Comparison of ENCODE assay signal across 9 mouse cellular contexts in genomic region chr2:118897392-118897791, GRCm38 (mm10). TPM values are rescaled to one million over a fixed set of nuclear protein-coding genes. Genes with fewer than 3 reads are reported as not detected.
DNase-seq lines count a peak whose midpoint lies in the region; ATAC-seq and TF ChIP-seq lines count a peak whose summit lies in the region.
"Had no signal": no experiment of that assay in that cellular context is flagged by ENCODE, and none has a peak within 500 bp of the region (broad histone marks: within the 10 kb centered on the region; RNA-seq: fewer than 3 reads in every experiment).

No protein-coding gene starts in this region.

- H3K4me1 ChIP-seq in lung, embryonic 14.5 days (ENCODE audit: insufficient read depth) = peaks cover 15% of the 10 kb centered on the region
- peaks cover 36% of the 10 kb centered on the region for H3K4me1 ChIP-seq in forebrain, embryonic 12.5 days
- H3K4me1 ChIP-seq in intestine, postnatal 0 days (replicated peaks; ENCODE audit: control insufficient read depth, insufficient read depth, low read length) = peaks cover 9% of the 10 kb centered on the region; the same call in 1 of the 2 replicates
- H3K4me1 ChIP-seq in neural tube, embryonic 14.5 days (ENCODE audit: control insufficient read depth, insufficient read depth, low read length) = peaks cover 19% of the 10 kb centered on the region

- WGBS in lung, embryonic 14.5 days = 3% methylated on average over 7 of the region's 7 CpGs
- under 1% methylated on average over 7 of the region's 7 CpGs for WGBS in forebrain, embryonic 12.5 days
- WGBS in intestine, postnatal 0 days = 11% methylated on average over 7 of the region's 7 CpGs
- WGBS in neural tube, embryonic 14.5 days = 2% methylated on average over 7 of the region's 7 CpGs

- H3K9me3 ChIP-seq in lung, embryonic 14.5 days (ENCODE audit: low read depth, low read length) = no peaks in the 10 kb centered on the region
- H3K9me3 ChIP-seq in forebrain, embryonic 12.5 days = no peaks in the 10 kb centered on the region
- H3K9me3 ChIP-seq in intestine, postnatal 0 days (ENCODE audit: control insufficient read depth) = no peaks in the 10 kb centered on the region
- no peaks in the 10 kb centered on the region for H3K9me3 ChIP-seq in neural tube, embryonic 14.5 days (ENCODE audit: control insufficient read depth, low read length)

- no peak for TF ChIP-seq CTCF in lung, embryonic 14.5 days (IDR thresholded peaks at IDR 0.05; ENCODE audit: low read depth)
- TF ChIP-seq CTCF in intestine, postnatal 0 days (IDR thresholded peaks at IDR 0.05; ENCODE audit: low read depth) = no peak

- peak overlapping the region; percentile 47 for H3K4me3 ChIP-seq in lung, embryonic 14.5 days (ENCODE audit: low read depth, low read length)
- peak overlapping the region; percentile 41 for H3K4me3 ChIP-seq in forebrain, embryonic 12.5 days (replicated peaks)
- peak overlapping the region; percentile 49; the same call in 1 of the 2 replicates for H3K4me3 ChIP-seq in intestine, postnatal 0 days (ENCODE audit: low read depth, low read length)
- peak overlapping the region; percentile 31 for H3K4me3 ChIP-seq in neural tube, embryonic 14.5 days (ENCODE audit: low read depth, low read length)

- no peak overlapping the region for H3K27ac ChIP-seq in lung, embryonic 14.5 days (ENCODE audit: low read depth)
- H3K27ac ChIP-seq in forebrain, embryonic 12.5 days = no peak overlapping the region
- no peak overlapping the region for H3K27ac ChIP-seq in intestine, postnatal 0 days (ENCODE audit: low read depth, low read length)
- no peak overlapping the region for H3K27ac ChIP-seq in neural tube, embryonic 14.5 days (ENCODE audit: low read depth, low read length)

- no peak for ATAC-seq in lung, embryonic 14.5 days (ENCODE audit: insufficient read depth)
- ATAC-seq in forebrain, embryonic 12.5 days (ENCODE audit: low FRiP score) = no peak
- ATAC-seq in intestine, postnatal 0 days = no peak
- no peak for ATAC-seq in neural tube, embryonic 14.5 days (ENCODE audit: low read depth)
- ATAC-seq in megakaryocyte progenitor cell, adult 5-6 weeks (replicated peaks; ENCODE audit: poor library complexity) = no peak

- H3K27me3 ChIP-seq in lung, embryonic 14.5 days (ENCODE audit: insufficient read depth, low read length) = peaks cover 79% of the 10 kb centered on the region
- H3K27me3 ChIP-seq in forebrain, embryonic 12.5 days = peaks cover 78% of the 10 kb centered on the region
- peaks cover 61% of the 10 kb centered on the region for H3K27me3 ChIP-seq in intestine, postnatal 0 days (replicated peaks; ENCODE audit: control insufficient read depth, insufficient read depth, low read length)
- H3K27me3 ChIP-seq in neural tube, embryonic 14.5 days (ENCODE audit: control insufficient read depth, insufficient read depth, low read length) = peaks cover 45% of the 10 kb centered on the region

- H3K36me3 ChIP-seq in lung, embryonic 14.5 days (ENCODE audit: insufficient read depth) = no peaks in the 10 kb centered on the region
- no peaks in the 10 kb centered on the region for H3K36me3 ChIP-seq in forebrain, embryonic 12.5 days (replicated peaks)
- no peaks in the 10 kb centered on the region for H3K36me3 ChIP-seq in intestine, postnatal 0 days (ENCODE audit: control insufficient read depth, insufficient read depth)
- H3K36me3 ChIP-seq in neural tube, embryonic 14.5 days (ENCODE audit: control insufficient read depth, insufficient read depth, low read length) = no peaks in the 10 kb centered on the region

- DNase-seq in lung, embryonic 14.5 days = no peak
- DNase-seq in lung, postnatal 10 days = no peak
- no peak for DNase-seq in gastrocnemius, postnatal 10 days
- no peak for DNase-seq in gastrocnemius, adult 18-20 months (ENCODE audit: low spot score)
- DNase-seq: gastrocnemius, postnatal 36 days had no signal

- no peak overlapping the region for H3K9ac ChIP-seq in lung, embryonic 14.5 days
- H3K9ac ChIP-seq in forebrain, embryonic 12.5 days = no peak overlapping the region
- no peak overlapping the region for H3K9ac ChIP-seq in intestine, postnatal 0 days (ENCODE audit: low read depth, low read length)
- H3K9ac ChIP-seq in neural tube, embryonic 14.5 days (replicated peaks; ENCODE audit: low read depth, low read length) = peak overlapping the region; percentile 37; the same call in 1 of the 2 replicates

- H3K4me2 ChIP-seq in lung, embryonic 14.5 days = peak overlapping the region; percentile 92
- peak overlapping the region; percentile 65 for H3K4me2 ChIP-seq in forebrain, embryonic 12.5 days
- peak overlapping the region; percentile 86 for H3K4me2 ChIP-seq in intestine, postnatal 0 days (replicated peaks; ENCODE audit: low read depth)
- H3K4me2 ChIP-seq in neural tube, embryonic 14.5 days (ENCODE audit: low read depth, low read length) = peak overlapping the region; percentile 73

RNA-seq across cellular contexts. Expression of gene Bahd1, which starts 2.8 kb away (rescaled TPM):
- 0.83 and 0.92 TPM in 2 replicates for polyA plus RNA-seq in lung, embryonic 14.5 days (2014; fragmentation: Nextera tagmentation; extraction: Ambion mirVana)
- 5.5 TPM in 2 replicates for polyA plus RNA-seq in forebrain, embryonic 12.5 days (2016; fragmentation: Nextera tagmentation; extraction: Ambion mirVana)
- polyA plus RNA-seq in intestine, postnatal 0 days (2015; fragmentation: Nextera tagmentation; extraction: Ambion mirVana) = 6.1 and 8.9 TPM in 2 replicates
- 1.8 and 2.2 TPM in 2 replicates for polyA plus RNA-seq in neural tube, embryonic 14.5 days (2014; fragmentation: Nextera tagmentation; extraction: Ambion mirVana)
- total RNA-seq in gastrocnemius, postnatal 10 days (2021) = 1 to 10 TPM; 4.8 to 7.4 TPM
- 6.0 and 6.5 TPM in 2 replicates for total RNA-seq in megakaryocyte progenitor cell, adult 5-6 weeks (2015)
- 4.9 and 7.1 TPM in 2 replicates for total RNA-seq in megakaryocyte progenitor cell, adult 5-6 weeks (2017)
- 1 to 10 TPM; 4.5 to 6.0 TPM for total RNA-seq in gastrocnemius, adult 18-20 months (2021)

RNA-seq across cellular contexts. Expression of gene Chst14, which starts 28.9 kb away (rescaled TPM):
- 39.4 and 40.8 TPM in 2 replicates for polyA plus RNA-seq in lung, embryonic 14.5 days (2014; fragmentation: Nextera tagmentation; extraction: Ambion mirVana)
- polyA plus RNA-seq in forebrain, embryonic 12.5 days (2016; fragmentation: Nextera tagmentation; extraction: Ambion mirVana) = 12.9 and 14.7 TPM in 2 replicates
- 6.7 and 7.4 TPM in 2 replicates for polyA plus RNA-seq in intestine, postnatal 0 days (2015; fragmentation: Nextera tagmentation; extraction: Ambion mirVana)
- polyA plus RNA-seq in neural tube, embryonic 14.5 days (2014; fragmentation: Nextera tagmentation; extraction: Ambion mirVana) = 3.5 and 8.5 TPM in 2 replicates
- 10 to 100 TPM in 1 of 2 experiments, 1 to 10 TPM in 1; 9.8 to 11.3 TPM for total RNA-seq in gastrocnemius, postnatal 10 days (2021)
- total RNA-seq in megakaryocyte progenitor cell, adult 5-6 weeks (2015) = 4.6 and 5.7 TPM in 2 replicates
- total RNA-seq in megakaryocyte progenitor cell, adult 5-6 weeks (2017) = 1.5 and 4.7 TPM in 2 replicates
- total RNA-seq in gastrocnemius, adult 18-20 months (2021) = 1 to 10 TPM; 1.7 to 2.3 TPM

RNA-seq across cellular contexts. Expression of gene Ivd, which starts 35.6 kb away (rescaled TPM):
- polyA plus RNA-seq in lung, embryonic 14.5 days (2014; fragmentation: Nextera tagmentation; extraction: Ambion mirVana) = 56.8 and 66.0 TPM in 2 replicates
- polyA plus RNA-seq in forebrain, embryonic 12.5 days (2016; fragmentation: Nextera tagmentation; extraction: Ambion mirVana) = 50.8 and 56.3 TPM in 2 replicates
- polyA plus RNA-seq in intestine, postnatal 0 days (2015; fragmentation: Nextera tagmentation; extraction: Ambion mirVana) = 13.4 and 14.2 TPM in 2 replicates
- 37.7 and 41.2 TPM in 2 replicates for polyA plus RNA-seq in neural tube, embryonic 14.5 days (2014; fragmentation: Nextera tagmentation; extraction: Ambion mirVana)
- 10 to 100 TPM; 57.9 to 75.4 TPM for total RNA-seq in gastrocnemius, postnatal 10 days (2021)
- total RNA-seq in megakaryocyte progenitor cell, adult 5-6 weeks (2015) = 25.9 and 29.6 TPM in 2 replicates
- 37.4 and 39.7 TPM in 2 replicates for total RNA-seq in megakaryocyte progenitor cell, adult 5-6 weeks (2017)
- 100 to 1,000 TPM; 122 to 164 TPM for total RNA-seq in gastrocnemius, adult 18-20 months (2021)
